Mouse (Mus musculus): ENCODE results near the gene Has1. TPM values are rescaled to one million over a fixed set of nuclear protein-coding genes. Genes with fewer than 3 reads are reported as not detected.

Gene Has1
- polyA plus RNA-seq, 1 experiment from 2014 or later: 1.7 TPM

DNA sequence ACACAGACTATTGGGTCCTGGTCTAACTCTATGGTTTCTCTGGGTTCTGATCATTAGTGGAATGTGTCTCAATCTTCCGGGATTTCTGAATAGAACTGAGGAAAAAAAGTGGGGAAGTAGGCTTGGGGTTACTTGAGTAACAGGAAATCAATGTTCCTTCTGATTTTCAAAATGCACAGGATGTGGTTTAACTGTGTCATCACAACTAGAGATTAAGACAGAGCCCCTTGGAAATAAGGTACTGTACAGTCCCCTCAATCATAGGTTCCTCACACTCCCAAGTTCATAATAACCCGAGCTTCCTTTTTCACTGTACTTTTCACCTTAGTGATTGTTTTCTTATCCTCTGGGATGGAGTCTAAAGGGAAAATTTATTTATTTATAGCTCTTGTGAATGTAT lies 16.7 kb upstream of the Has1 start:
- Histone ChIP-seq H3K4me1 (ENCODE audit: control insufficient read depth, insufficient read depth, low read depth, low read length) (no peaks in the 10 kb centered on the region), H3K27me3 (replicated peaks; ENCODE audit: control insufficient read depth, insufficient read depth, low read length) (no peaks in the 10 kb centered on the region), H3K4me2 (ENCODE audit: low read length) (no peak overlapping the region), H3K9ac (ENCODE audit: low read depth, low read length) (no peak overlapping the region), H3K9me3 (ENCODE audit: control insufficient read depth, low read length) (no peaks in the 10 kb centered on the region), H3K36me3 (ENCODE audit: control insufficient read depth, insufficient read depth, low read length) (no peaks in the 10 kb centered on the region), H3K27ac (ENCODE audit: low read depth, low read length) (no peak overlapping the region), H3K4me3 (ENCODE audit: low read length) (no peak overlapping the region)
- WGBS: 81% methylated on average over 2 of the region's 2 CpGs
- no peak for ATAC-seq

- no peaks in the 10 kb centered on the region for H3K4me1 ChIP-seq (ENCODE audit: control insufficient read depth, insufficient read depth, low read depth, low read length)
- no peak overlapping the region for H3K4me3 ChIP-seq (ENCODE audit: low read length)
- no peaks in the 10 kb centered on the region for H3K9me3 ChIP-seq (ENCODE audit: control insufficient read depth, low read length)
- no peaks in the 10 kb centered on the region for H3K36me3 ChIP-seq (ENCODE audit: control insufficient read depth, insufficient read depth, low read length)
- 84% methylated on average over 2 of the region's 2 CpGs for WGBS
- no peak for ATAC-seq
- H3K4me2 ChIP-seq (ENCODE audit: low read length): no peak overlapping the region
- H3K9ac ChIP-seq (ENCODE audit: low read depth, low read length): no peak overlapping the region
- H3K27me3 ChIP-seq (replicated peaks; ENCODE audit: control insufficient read depth, insufficient read depth, low read length): no peaks in the 10 kb centered on the region
- H3K27ac ChIP-seq (ENCODE audit: low read depth, low read length): no peak overlapping the region
Observed at GRCm38 (mm10) chr17:17870892-17871550, 16.0 kb upstream of the Has1 start.

DNA sequence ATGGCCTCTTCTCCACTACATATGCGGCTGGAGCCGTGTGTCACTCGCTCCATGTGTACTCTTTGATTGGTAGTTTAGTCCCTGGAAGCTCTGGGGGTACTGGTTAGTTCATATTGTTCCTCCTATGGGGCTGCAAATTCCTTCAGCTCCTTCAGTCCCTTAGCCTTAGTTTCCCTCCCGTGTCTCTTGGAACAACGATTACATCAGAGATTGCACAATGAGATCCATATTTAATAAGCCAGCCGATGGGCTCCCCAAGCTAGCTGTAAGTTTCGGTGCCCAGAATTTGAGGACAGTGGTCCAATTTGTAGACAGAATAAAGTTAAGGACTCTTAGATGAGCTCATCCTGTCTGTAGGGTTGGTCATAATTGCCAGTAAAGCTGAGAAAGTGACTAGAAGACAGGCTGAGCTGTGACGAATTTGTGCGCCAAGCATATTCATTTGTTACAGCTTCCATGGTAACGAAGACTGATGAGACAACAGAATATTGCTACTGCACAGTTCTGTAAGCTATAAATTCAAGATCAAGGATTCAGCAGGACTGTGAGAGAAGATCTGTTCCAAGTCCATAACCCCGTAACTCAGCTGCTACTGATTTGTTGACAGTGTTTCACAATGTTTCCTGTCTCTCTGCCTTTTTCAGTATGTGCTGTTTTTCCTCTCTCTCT lies 11.9 kb upstream of the Has1 start:
- H3K9ac ChIP-seq (ENCODE audit: low read depth, low read length): no peak overlapping the region
- no peaks in the 10 kb centered on the region for H3K9me3 ChIP-seq (ENCODE audit: control insufficient read depth, low read length)
- no peaks in the 10 kb centered on the region for H3K4me1 ChIP-seq (ENCODE audit: control insufficient read depth, insufficient read depth, low read depth, low read length)
- H3K4me2 ChIP-seq (ENCODE audit: low read length): no peak overlapping the region
- H3K36me3 ChIP-seq (ENCODE audit: control insufficient read depth, insufficient read depth, low read length): peaks cover 5% of the 10 kb centered on the region; the same call in 1 of the 2 replicates
- WGBS: 87% methylated on average over 11 of the region's 11 CpGs
- ATAC-seq: 0 out of 2 replicates have a peak, but pooled peaks have one; percentile 34
- no peaks in the 10 kb centered on the region for H3K27me3 ChIP-seq (replicated peaks; ENCODE audit: control insufficient read depth, insufficient read depth, low read length)
- no peak overlapping the region for H3K27ac ChIP-seq (ENCODE audit: low read depth, low read length)
- H3K4me3 ChIP-seq (ENCODE audit: low read length): no peak overlapping the region

- no peak overlapping the region for H3K9ac ChIP-seq (ENCODE audit: low read depth, low read length)
- no peaks in the 10 kb centered on the region for H3K9me3 ChIP-seq (ENCODE audit: control insufficient read depth, low read length)
- H3K36me3 ChIP-seq (ENCODE audit: control insufficient read depth, insufficient read depth, low read length): peaks cover 5% of the 10 kb centered on the region; the same call in 1 of the 2 replicates
- no peak overlapping the region for H3K27ac ChIP-seq (ENCODE audit: low read depth, low read length)
- no peak for ATAC-seq
- H3K4me1 ChIP-seq (ENCODE audit: control insufficient read depth, insufficient read depth, low read depth, low read length): no peaks in the 10 kb centered on the region
- H3K4me2 ChIP-seq (ENCODE audit: low read length): no peak overlapping the region
- H3K4me3 ChIP-seq (ENCODE audit: low read length): no peak overlapping the region
- WGBS: 63% methylated on average over 2 of the region's 2 CpGs
- no peaks in the 10 kb centered on the region for H3K27me3 ChIP-seq (replicated peaks; ENCODE audit: control insufficient read depth, insufficient read depth, low read length)
Observed at GRCm38 (mm10) chr17:17865168-17865567, 10.2 kb upstream of the Has1 start.

DNA sequence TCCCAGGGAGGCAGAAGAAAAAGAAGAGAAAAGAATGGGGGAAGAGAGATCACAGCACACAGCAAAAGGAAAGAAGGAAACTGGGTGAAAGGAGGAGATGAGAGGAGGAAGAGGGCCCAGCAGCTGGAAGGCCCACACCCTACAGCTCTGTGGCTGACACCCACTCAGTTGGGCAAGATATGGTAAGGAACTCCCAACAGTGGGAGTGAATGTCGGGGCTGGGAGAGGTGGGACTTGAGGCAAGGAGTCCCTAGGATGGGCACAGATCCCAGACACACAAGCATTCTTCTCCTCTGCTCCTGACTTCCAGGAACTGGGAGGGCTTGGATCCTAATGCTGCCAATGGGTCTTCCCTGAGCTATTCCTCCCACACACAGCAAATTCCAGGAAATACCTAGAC lies 7.4 kb upstream of the Has1 start:
- H3K27me3 ChIP-seq (replicated peaks; ENCODE audit: control insufficient read depth, insufficient read depth, low read length): no peaks in the 10 kb centered on the region
- peaks cover 5% of the 10 kb centered on the region; the same call in 1 of the 2 replicates for H3K36me3 ChIP-seq (ENCODE audit: control insufficient read depth, insufficient read depth, low read length)
- H3K4me3 ChIP-seq (ENCODE audit: low read length): no peak overlapping the region
- no peak overlapping the region for H3K9ac ChIP-seq (ENCODE audit: low read depth, low read length)
- no peak overlapping the region for H3K4me2 ChIP-seq (ENCODE audit: low read length)
- no peaks in the 10 kb centered on the region for H3K4me1 ChIP-seq (ENCODE audit: control insufficient read depth, insufficient read depth, low read depth, low read length)
- no peaks in the 10 kb centered on the region for H3K9me3 ChIP-seq (ENCODE audit: control insufficient read depth, low read length)
- no peak overlapping the region for H3K27ac ChIP-seq (ENCODE audit: low read depth, low read length)
- 81% methylated on average over 1 of the region's 1 CpGs for WGBS
- no peak for ATAC-seq

GRCm38 (mm10) chr17:17860110-17860509 lies 5.1 kb upstream of the Has1 start:
- 88% methylated on average over 3 of the region's 3 CpGs for WGBS

DNA sequence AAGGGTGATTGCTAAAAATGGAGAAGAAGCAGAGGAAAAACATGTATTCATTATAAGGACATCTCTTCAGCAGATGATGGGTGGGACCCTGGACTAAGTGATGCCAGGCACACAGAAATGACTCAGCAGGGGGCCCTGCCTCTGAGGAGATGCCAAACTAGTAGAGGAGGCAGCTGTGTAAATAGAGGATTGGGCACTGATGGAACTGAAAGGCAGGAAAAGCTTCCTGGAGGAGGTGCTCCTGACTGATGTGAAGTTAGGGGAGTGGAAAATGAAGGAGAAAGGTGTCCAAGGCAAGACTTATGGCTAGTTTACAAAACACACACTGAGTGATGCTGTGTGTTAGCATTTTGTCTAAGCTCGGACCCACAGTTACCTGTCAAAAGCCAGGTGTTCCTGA lies 2.4 kb upstream of the Has1 start:
- no peak overlapping the region for H3K27ac ChIP-seq (ENCODE audit: low read depth, low read length)
- no peaks in the 10 kb centered on the region for H3K9me3 ChIP-seq (ENCODE audit: control insufficient read depth, low read length)
- H3K36me3 ChIP-seq (ENCODE audit: control insufficient read depth, insufficient read depth, low read length): peaks cover 2% of the 10 kb centered on the region; the same call in 1 of the 2 replicates
- no peaks in the 10 kb centered on the region for H3K27me3 ChIP-seq (replicated peaks; ENCODE audit: control insufficient read depth, insufficient read depth, low read length)
- no peak overlapping the region for H3K4me2 ChIP-seq (ENCODE audit: low read length)
- no peak for ATAC-seq
- 82% methylated on average over 1 of the region's 1 CpGs for WGBS
- no peak overlapping the region for H3K4me3 ChIP-seq (ENCODE audit: low read length)
- no peak overlapping the region for H3K9ac ChIP-seq (ENCODE audit: low read depth, low read length)
- no peaks in the 10 kb centered on the region for H3K4me1 ChIP-seq (ENCODE audit: control insufficient read depth, insufficient read depth, low read depth, low read length)

More at GRCm38 (mm10) chr17:17860110-17860509, 5.1 kb upstream of the Has1 start:
- H3K27me3 ChIP-seq (replicated peaks; ENCODE audit: control insufficient read depth, insufficient read depth, low read length): no peaks in the 10 kb centered on the region
- ATAC-seq: no peak
- no peak overlapping the region for H3K4me2 ChIP-seq (ENCODE audit: low read length)
- H3K9ac ChIP-seq (ENCODE audit: low read depth, low read length): no peak overlapping the region
- no peaks in the 10 kb centered on the region for H3K9me3 ChIP-seq (ENCODE audit: control insufficient read depth, low read length)
- H3K4me3 ChIP-seq (ENCODE audit: low read length): no peak overlapping the region
- H3K27ac ChIP-seq (ENCODE audit: low read depth, low read length): no peak overlapping the region
- no peaks in the 10 kb centered on the region for H3K4me1 ChIP-seq (ENCODE audit: control insufficient read depth, insufficient read depth, low read depth, low read length)
- H3K36me3 ChIP-seq (ENCODE audit: control insufficient read depth, insufficient read depth, low read length): peaks cover 5% of the 10 kb centered on the region; the same call in 1 of the 2 replicates

GRCm38 (mm10) chr17:17856612-17857011 lies 1.6 kb upstream of the Has1 start:
- Histone ChIP-seq H3K27ac (ENCODE audit: low read depth, low read length) (no peak overlapping the region), H3K4me3 (ENCODE audit: low read length) (no peak overlapping the region), H3K27me3 (replicated peaks; ENCODE audit: control insufficient read depth, insufficient read depth, low read length) (no peaks in the 10 kb centered on the region), H3K4me1 (ENCODE audit: control insufficient read depth, insufficient read depth, low read depth, low read length) (no peaks in the 10 kb centered on the region), H3K9ac (ENCODE audit: low read depth, low read length) (no peak overlapping the region), H3K4me2 (ENCODE audit: low read length) (no peak overlapping the region), H3K9me3 (ENCODE audit: control insufficient read depth, low read length) (no peaks in the 10 kb centered on the region), H3K36me3 (ENCODE audit: control insufficient read depth, insufficient read depth, low read length) (no peaks in the 10 kb centered on the region)
- no peak for ATAC-seq
- 64% methylated on average over 1 of the region's 1 CpGs for WGBS

GRCm38 (mm10) chr17:17849906-17850712 lies 4.9 kb downstream of the Has1 start:
- H3K27ac ChIP-seq (ENCODE audit: low read depth, low read length): no peak overlapping the region
- peak overlapping the region; percentile 47 for H3K9ac ChIP-seq (ENCODE audit: low read depth, low read length)
- 21% methylated on average over 55 of the region's 55 CpGs for WGBS

More at GRCm38 (mm10) chr17:17849906-17850712, 4.9 kb downstream of the Has1 start:
- ATAC-seq: peak; percentile 74
- H3K4me1 ChIP-seq (ENCODE audit: control insufficient read depth, insufficient read depth, low read depth, low read length): no peaks in the 10 kb centered on the region
- peak overlapping the region; percentile 41 for H3K4me3 ChIP-seq (ENCODE audit: low read length)
- no peaks in the 10 kb centered on the region for H3K9me3 ChIP-seq (ENCODE audit: control insufficient read depth, low read length)
- H3K4me2 ChIP-seq (ENCODE audit: low read length): peak overlapping the region; percentile 58
- H3K27me3 ChIP-seq (replicated peaks; ENCODE audit: control insufficient read depth, insufficient read depth, low read length): no peaks in the 10 kb centered on the region
- no peaks in the 10 kb centered on the region for H3K36me3 ChIP-seq (ENCODE audit: control insufficient read depth, insufficient read depth, low read length)

Measured in hindbrain, embryonic 16.5 days (tissue).